Mouse (Mus musculus): ENCODE measurements around the gene Igf1r. TPM values are rescaled to one million over a fixed set of nuclear protein-coding genes. Genes with fewer than 3 reads are reported as not detected.

The Igf1r gene
- total and polyA plus RNA-seq, 3 experiments = 4.3 to 9.1 (median 6.1) TPM

DNA sequence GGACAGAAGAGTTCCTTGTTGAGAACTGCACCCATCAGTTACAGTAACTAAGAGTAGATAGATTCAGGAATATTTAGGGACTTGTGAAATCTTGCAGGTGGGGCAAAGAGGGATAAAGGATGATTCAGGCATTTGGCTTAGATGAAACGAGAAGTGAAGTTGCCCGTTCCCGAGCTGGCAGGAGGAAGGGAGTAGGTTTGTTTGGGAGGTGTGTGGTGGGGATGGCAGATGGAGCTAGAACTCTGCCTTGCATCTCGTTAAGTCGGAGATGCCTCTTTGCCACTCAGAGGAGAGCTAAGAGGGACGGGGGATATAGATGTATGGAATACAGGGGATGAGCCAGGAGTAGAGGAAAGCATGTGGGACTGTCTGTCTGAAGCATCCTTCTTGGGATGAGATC is 145.5 kb downstream of the Igf1r start:
- Histone ChIP-seq H3K4me3 (ENCODE audit: low read depth, low read length) (no peak overlapping the region), H3K36me3 (replicated peaks) (no peaks in the 10 kb centered on the region), H3K4me1 (ENCODE audit: insufficient read depth, low read depth, low read length) (0 out of 2 replicates have a peak, but pooled peaks cover 4% of the 10 kb centered on the region), H3K9me3 (replicated peaks) (no peaks in the 10 kb centered on the region), H3K27me3 (ENCODE audit: insufficient read depth, low read length) (peaks cover 8% of the 10 kb centered on the region)
- DNase-seq (ENCODE audit: low spot score) (no peak), ATAC-seq (ENCODE audit: extremely low read depth, insufficient number of reproducible peaks, low FRiP score, poor library complexity, severe bottlenecking) (no peak)
- no peak for TF ChIP-seq POLR2AphosphoS5 (IDR thresholded peaks at IDR 0.05; ENCODE audit: insufficient replicate concordance, low read depth, low read length)
- no peak for TF ChIP-seq GATA1 (IDR thresholded peaks at IDR 0.05; ENCODE audit: borderline replicate concordance, low read length)

GRCm38 (mm10) chr7:68100388-68100787 is 147.8 kb downstream of the Igf1r start:
- ATAC-seq (ENCODE audit: extremely low read depth, insufficient number of reproducible peaks, low FRiP score, poor library complexity, severe bottlenecking) (no peak), DNase-seq (ENCODE audit: low spot score) (no peak)
- no peaks in the 10 kb centered on the region for H3K36me3 ChIP-seq (replicated peaks)
- no peak for TF ChIP-seq GATA2 (IDR thresholded peaks at IDR 0.05; ENCODE audit: borderline replicate concordance, low read depth, low read length)
- no peak for TF ChIP-seq TAL1 (conservative IDR thresholded peaks at IDR 0.05; ENCODE audit: low read depth, low read length)
- no peak for TF ChIP-seq POLR2AphosphoS5 (IDR thresholded peaks at IDR 0.05; ENCODE audit: insufficient replicate concordance, low read depth, low read length)
- no peak for TF ChIP-seq CTCF (IDR thresholded peaks at IDR 0.05; ENCODE audit: low read depth, low read length)
- TF ChIP-seq GATA1 (IDR thresholded peaks at IDR 0.05; ENCODE audit: borderline replicate concordance, low read length) = no peak
- H3K4me3 ChIP-seq (ENCODE audit: low read depth, low read length) = no peak overlapping the region
- no peaks in the 10 kb centered on the region for H3K9me3 ChIP-seq (replicated peaks)
- H3K4me1 ChIP-seq (ENCODE audit: insufficient read depth, low read depth, low read length) = 0 out of 2 replicates have a peak, but pooled peaks cover 4% of the 10 kb centered on the region
- H3K27me3 ChIP-seq (ENCODE audit: insufficient read depth, low read length) = peaks cover 8% of the 10 kb centered on the region

DNA sequence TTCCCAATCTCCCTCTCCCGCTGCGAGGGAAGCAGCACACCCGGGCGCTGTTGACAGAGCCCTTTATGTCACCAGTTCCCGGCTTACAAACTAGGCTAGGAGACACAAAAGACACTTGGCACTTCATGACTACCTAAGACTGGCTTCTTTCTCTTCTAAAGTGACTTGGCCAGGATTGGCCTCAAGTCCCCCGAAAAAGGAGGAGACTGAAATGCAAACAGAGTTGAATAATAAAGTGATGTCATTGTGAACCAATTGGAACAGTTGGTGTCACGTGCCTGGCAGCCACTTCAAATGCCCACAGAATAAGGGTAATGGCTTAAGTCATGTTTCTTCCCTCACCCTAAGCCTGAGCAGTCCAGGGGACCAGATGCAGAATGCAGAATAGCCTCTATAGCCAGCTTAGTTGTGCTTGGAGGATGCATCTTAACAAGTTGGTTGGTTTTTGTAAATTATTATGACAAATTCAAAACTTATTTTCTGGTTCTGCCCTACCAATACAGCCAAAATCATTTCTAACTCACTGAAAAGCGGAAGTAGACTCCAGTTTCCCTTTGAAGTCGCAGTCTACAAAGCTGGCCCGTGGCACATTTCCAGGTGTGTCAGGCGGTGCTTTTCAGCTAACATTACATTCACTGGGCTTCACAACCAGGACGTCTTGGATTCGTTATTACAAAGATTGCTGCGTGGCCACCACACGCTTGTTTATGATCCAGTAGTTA is 150.0 kb downstream of the Igf1r start:
- H3K4me1 ChIP-seq (ENCODE audit: insufficient read depth, low read depth, low read length) = no peaks in the 10 kb centered on the region
- H3K9me3 ChIP-seq (replicated peaks) = no peaks in the 10 kb centered on the region; the same call in 1 of the 2 replicates
- TF ChIP-seq TAL1 (conservative IDR thresholded peaks at IDR 0.05; ENCODE audit: low read depth, low read length) = no peak
- no peak for TF ChIP-seq POLR2AphosphoS5 (IDR thresholded peaks at IDR 0.05; ENCODE audit: insufficient replicate concordance, low read depth, low read length)
- TF ChIP-seq CTCF (IDR thresholded peaks at IDR 0.05; ENCODE audit: low read depth, low read length) = no peak
- no peak for TF ChIP-seq GATA2 (IDR thresholded peaks at IDR 0.05; ENCODE audit: borderline replicate concordance, low read depth, low read length)
- no peak for TF ChIP-seq GATA1 (IDR thresholded peaks at IDR 0.05; ENCODE audit: borderline replicate concordance, low read length)
- DNase-seq (ENCODE audit: low spot score) (no peak), ATAC-seq (ENCODE audit: extremely low read depth, insufficient number of reproducible peaks, low FRiP score, poor library complexity, severe bottlenecking) (no peak)
- H3K4me3 ChIP-seq (ENCODE audit: low read depth, low read length) = no peak overlapping the region
- H3K27me3 ChIP-seq (ENCODE audit: insufficient read depth, low read length) = peaks cover 8% of the 10 kb centered on the region; the same call in 1 of the 2 replicates
- H3K36me3 ChIP-seq (replicated peaks) = no peaks in the 10 kb centered on the region

GRCm38 (mm10) chr7:68103178-68103530 is 150.5 kb downstream of the Igf1r start:
- Histone ChIP-seq H3K36me3 (replicated peaks) (no peaks in the 10 kb centered on the region), H3K4me3 (ENCODE audit: low read depth, low read length) (no peak overlapping the region)

GRCm38 (mm10) chr7:68111532-68111931 is 158.9 kb downstream of the Igf1r start:
- DNase-seq (ENCODE audit: low spot score) = no peak
- TF ChIP-seq GATA1 (IDR thresholded peaks at IDR 0.05; ENCODE audit: borderline replicate concordance, low read length) (no peak), GATA2 (IDR thresholded peaks at IDR 0.05; ENCODE audit: borderline replicate concordance, low read depth, low read length) (no peak), POLR2AphosphoS5 (IDR thresholded peaks at IDR 0.05; ENCODE audit: insufficient replicate concordance, low read depth, low read length) (no peak), CTCF (IDR thresholded peaks at IDR 0.05; ENCODE audit: low read depth, low read length) (no peak), TAL1 (conservative IDR thresholded peaks at IDR 0.05; ENCODE audit: low read depth, low read length) (no peak)
- no peak overlapping the region for H3K4me3 ChIP-seq (ENCODE audit: low read depth, low read length)
- ATAC-seq (ENCODE audit: extremely low read depth, insufficient number of reproducible peaks, low FRiP score, poor library complexity, severe bottlenecking) = no peak
- H3K27me3 ChIP-seq (ENCODE audit: insufficient read depth, low read length) = 0 out of 2 replicates have a peak, but pooled peaks cover 8% of the 10 kb centered on the region
- H3K36me3 ChIP-seq (replicated peaks) = no peaks in the 10 kb centered on the region
- H3K9me3 ChIP-seq (replicated peaks) = peaks cover 4% of the 10 kb centered on the region; the same call in 1 of the 2 replicates
- H3K4me1 ChIP-seq (ENCODE audit: insufficient read depth, low read depth, low read length) = no peaks in the 10 kb centered on the region

More at GRCm38 (mm10) chr7:68103178-68103530, 150.5 kb downstream of the Igf1r start:
- H3K4me1 ChIP-seq (ENCODE audit: insufficient read depth, low read depth, low read length) = no peaks in the 10 kb centered on the region
- H3K27me3 ChIP-seq (ENCODE audit: insufficient read depth, low read length) = peaks cover 8% of the 10 kb centered on the region; the same call in 1 of the 2 replicates
- no peak for TF ChIP-seq TAL1 (conservative IDR thresholded peaks at IDR 0.05; ENCODE audit: low read depth, low read length)
- TF ChIP-seq POLR2AphosphoS5 (IDR thresholded peaks at IDR 0.05; ENCODE audit: insufficient replicate concordance, low read depth, low read length) = no peak
- TF ChIP-seq GATA1 (IDR thresholded peaks at IDR 0.05; ENCODE audit: borderline replicate concordance, low read length) = no peak
- TF ChIP-seq CTCF (IDR thresholded peaks at IDR 0.05; ENCODE audit: low read depth, low read length) = no peak
- TF ChIP-seq GATA2 (IDR thresholded peaks at IDR 0.05; ENCODE audit: borderline replicate concordance, low read depth, low read length) = no peak
- DNase-seq (ENCODE audit: low spot score) (no peak), ATAC-seq (ENCODE audit: extremely low read depth, insufficient number of reproducible peaks, low FRiP score, poor library complexity, severe bottlenecking) (no peak)
- no peaks in the 10 kb centered on the region; the same call in 1 of the 2 replicates for H3K9me3 ChIP-seq (replicated peaks)

DNA sequence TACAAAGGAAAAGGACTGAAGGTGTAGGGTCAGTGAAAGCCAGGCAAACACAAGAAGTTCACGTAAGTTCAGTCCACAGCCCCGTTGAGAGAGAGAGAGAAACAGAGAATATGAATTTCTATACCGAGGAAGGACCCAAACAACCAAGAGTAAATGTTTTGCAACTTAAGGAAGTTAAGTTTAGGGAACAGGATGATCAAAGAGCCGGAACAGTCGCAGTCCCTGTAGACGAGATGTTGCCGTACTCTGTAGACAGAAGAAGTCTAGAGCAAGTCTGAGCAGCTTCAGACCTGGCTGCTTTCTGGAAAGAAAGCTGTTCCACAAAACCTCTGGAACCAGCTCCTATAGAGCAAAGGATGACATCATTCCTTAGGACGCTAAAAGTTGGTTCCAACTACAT is 160.0 kb downstream of the Igf1r start:
- TF ChIP-seq TAL1 (conservative IDR thresholded peaks at IDR 0.05; ENCODE audit: low read depth, low read length) (no peak), POLR2AphosphoS5 (IDR thresholded peaks at IDR 0.05; ENCODE audit: insufficient replicate concordance, low read depth, low read length) (no peak), CTCF (IDR thresholded peaks at IDR 0.05; ENCODE audit: low read depth, low read length) (no peak), GATA1 (IDR thresholded peaks at IDR 0.05; ENCODE audit: borderline replicate concordance, low read length) (no peak), GATA2 (IDR thresholded peaks at IDR 0.05; ENCODE audit: borderline replicate concordance, low read depth, low read length) (no peak)
- H3K4me3 ChIP-seq (ENCODE audit: low read depth, low read length) = no peak overlapping the region
- 0 out of 2 replicates have a peak, but pooled peaks cover 4% of the 10 kb centered on the region for H3K9me3 ChIP-seq (replicated peaks)
- no peaks in the 10 kb centered on the region for H3K4me1 ChIP-seq (ENCODE audit: insufficient read depth, low read depth, low read length)
- ATAC-seq (ENCODE audit: extremely low read depth, insufficient number of reproducible peaks, low FRiP score, poor library complexity, severe bottlenecking) (no peak), DNase-seq (ENCODE audit: low spot score) (no peak)
- H3K36me3 ChIP-seq (replicated peaks) = no peaks in the 10 kb centered on the region
- H3K27me3 ChIP-seq (ENCODE audit: insufficient read depth, low read length) = 0 out of 2 replicates have a peak, but pooled peaks cover 8% of the 10 kb centered on the region
